17 mouse cellular contexts compared by ENCODE assay signal in genomic region chr17:71721019-71721418, GRCm38 (mm10). TPM values are rescaled to one million over a fixed set of nuclear protein-coding genes. Genes with fewer than 3 reads are reported as not detected.
DNase-seq lines count a peak whose midpoint lies in the region; ATAC-seq and TF ChIP-seq lines count a peak whose summit lies in the region.
"Had no signal": no experiment of that assay in that cellular context is flagged by ENCODE, and none has a peak within 500 bp of the region (broad histone marks: within the 10 kb centered on the region; RNA-seq: fewer than 3 reads in every experiment).

No protein-coding gene starts in this region.

- ATAC-seq in heart, embryonic 11.5 days (replicated peaks; ENCODE audit: insufficient number of reproducible peaks, low FRiP score, low TSS enrichment), result peak; percentile 82
- ATAC-seq: forebrain, embryonic 14.5 days; intestine, embryonic 15.5 days; liver, postnatal 0 days; midbrain, embryonic 13.5 days had no signal

- no peaks in the 10 kb centered on the region for H3K36me3 ChIP-seq in heart, embryonic 11.5 days (ENCODE audit: control insufficient read depth, insufficient read depth, low read length)
- H3K36me3 ChIP-seq: hindbrain, embryonic 13.5 days; intestine, embryonic 15.5 days; midbrain, embryonic 13.5 days had no signal

- H3K4me3 ChIP-seq in heart, embryonic 11.5 days (ENCODE audit: low read depth, low read length), result no peak overlapping the region
- H3K4me3 ChIP-seq in olfactory bulb, adult 2 months (ENCODE audit: insufficient read depth, low read depth, low read length), result no peak overlapping the region
- H3K4me3 ChIP-seq: hindbrain, embryonic 13.5 days; intestine, embryonic 15.5 days; midbrain, embryonic 13.5 days had no signal

- H3K9me3 ChIP-seq in heart, embryonic 11.5 days (replicated peaks; ENCODE audit: control insufficient read depth, low read length), result no peaks in the 10 kb centered on the region
- H3K9me3 ChIP-seq: hindbrain, embryonic 13.5 days; intestine, embryonic 15.5 days; midbrain, embryonic 13.5 days had no signal

- H3K27ac ChIP-seq in heart, embryonic 11.5 days (ENCODE audit: low read depth, low read length), result peak overlapping the region; percentile 95
- peak overlapping the region; percentile 69 for H3K27ac ChIP-seq in olfactory bulb, adult 2 months (ENCODE audit: insufficient read depth, low read depth, low read length)
- H3K27ac ChIP-seq: hindbrain, embryonic 13.5 days; intestine, embryonic 15.5 days; kidney, postnatal 0 days; macrophage; midbrain, embryonic 13.5 days had no signal

- H3K4me2 ChIP-seq in heart, embryonic 11.5 days, result no peak overlapping the region
- H3K4me2 ChIP-seq: hindbrain, embryonic 13.5 days; intestine, embryonic 15.5 days; midbrain, embryonic 13.5 days had no signal

- H3K27me3 ChIP-seq in heart, embryonic 11.5 days (ENCODE audit: control insufficient read depth, insufficient read depth, low read length), result no peaks in the 10 kb centered on the region
- H3K27me3 ChIP-seq: hindbrain, embryonic 13.5 days; intestine, embryonic 15.5 days; midbrain, embryonic 13.5 days had no signal

- H3K4me1 ChIP-seq in heart, embryonic 11.5 days (ENCODE audit: control insufficient read depth, insufficient read depth, low read length), result peaks cover 16% of the 10 kb centered on the region
- H3K4me1 ChIP-seq in olfactory bulb, adult 2 months (ENCODE audit: control insufficient read depth, insufficient read depth, low read length), result peaks cover 8% of the 10 kb centered on the region
- H3K4me1 ChIP-seq: hindbrain, embryonic 13.5 days; intestine, embryonic 15.5 days; midbrain, embryonic 13.5 days had no signal

- no peak overlapping the region for H3K9ac ChIP-seq in heart, embryonic 11.5 days (ENCODE audit: low read depth, low read length)
- H3K9ac ChIP-seq: hindbrain, embryonic 13.5 days; intestine, embryonic 15.5 days; liver, postnatal 0 days; midbrain, embryonic 13.5 days had no signal

- DNase-seq in adrenal gland, adult 2 months, result peak; percentile 70
- no peak for DNase-seq in adrenal gland, postnatal 4 days (ENCODE audit: low spot score in 2 of 2)
- DNase-seq in adrenal gland, postnatal 10 days, result peak; percentile 58
- DNase-seq in B cell, adult 2 months, result no peak
- DNase-seq in cerebellum, postnatal 10 days, result no peak
- no peak for DNase-seq in Muller cell, postnatal 12 days (ENCODE audit: inconsistent ontology term)
- DNase-seq: embryo, embryonic 11 days; liver, postnatal 0 days; thymus, postnatal 14 days had no signal

- TF ChIP-seq POLR2A in olfactory bulb, adult 2 months (IDR thresholded peaks at IDR 0.05; ENCODE audit: insufficient read depth, low read depth, low read length), result no peak

- TF ChIP-seq CTCF in olfactory bulb, adult 2 months (IDR thresholded peaks at IDR 0.05; ENCODE audit: insufficient read depth, low read depth, low read length), result no peak

- WGBS in heart, embryonic 11.5 days (ENCODE audit: insufficient replicate concordance), result 42% methylated on average over 3 of the region's 3 CpGs
- WGBS in olfactory bulb, adult 2 months, result 84% methylated on average over 3 of the region's 3 CpGs

RNA-seq across cellular contexts. Expression of gene Pcare, which starts 31.7 kb away (rescaled TPM):
- total RNA-seq in adrenal gland, adult 2 months (2021), result not detected
- not detected in 2 replicates for polyA plus RNA-seq in adrenal gland, adult 2 months (2012; rRNA removed)
- not detected for total RNA-seq in adrenal gland, postnatal 4 days (2021)
- total RNA-seq in adrenal gland, postnatal 10 days (2021), result not detected
- not detected in 2 replicates for polyA plus RNA-seq in heart, embryonic 11.5 days (2014; fragmentation: Nextera tagmentation; extraction: Ambion mirVana)
- polyA plus RNA-seq in olfactory bulb, adult 2 months (2012; ENCODE audit: insufficient read depth, insufficient read length, low replicate concordance, missing spikeins), result not detected in 2 replicates
- polyA plus RNA-seq: forebrain, embryonic 14.5 days; hindbrain, embryonic 13.5 days; intestine, embryonic 15.5 days; kidney, postnatal 0 days; liver, postnatal 0 days; macrophage; midbrain, embryonic 13.5 days had no signal

RNA-seq across cellular contexts. Expression of gene Clip4, which starts 47.3 kb away (rescaled TPM):
- 10 to 100 TPM; 14.1 to 28.6 TPM for total RNA-seq in adrenal gland, adult 2 months (2021)
- polyA plus RNA-seq in adrenal gland, adult 2 months (2012; rRNA removed), result 3.0 and 3.7 TPM in 2 replicates
- total RNA-seq in adrenal gland, postnatal 4 days (2021), result 10 to 100 TPM; 21.9 to 26.4 TPM
- 10 to 100 TPM; 13.9 to 24.7 TPM for total RNA-seq in adrenal gland, postnatal 10 days (2021)
- 28.6 and 30.6 TPM in 2 replicates for polyA plus RNA-seq in heart, embryonic 11.5 days (2014; fragmentation: Nextera tagmentation; extraction: Ambion mirVana)
- 371 TPM in 1 of 2 replicates, not detected in the other for polyA plus RNA-seq in olfactory bulb, adult 2 months (2012; ENCODE audit: insufficient read depth, insufficient read length, low replicate concordance, missing spikeins)
- polyA plus RNA-seq: macrophage had no signal

RNA-seq across cellular contexts. Expression of gene Togaram2, which starts 48.0 kb away (rescaled TPM):
- total RNA-seq in adrenal gland, adult 2 months (2021), result under 1 TPM in 1 of 2 experiments, not detected in 1; 0.07 TPM
- 0.08 TPM in 1 of 2 replicates, not detected in the other for polyA plus RNA-seq in adrenal gland, adult 2 months (2012; rRNA removed)
- total RNA-seq in adrenal gland, postnatal 4 days (2021), result under 1 TPM; 0.14 to 0.17 TPM
- total RNA-seq in adrenal gland, postnatal 10 days (2021), result under 1 TPM; 0.27 to 0.33 TPM
- polyA plus RNA-seq in heart, embryonic 11.5 days (2014; fragmentation: Nextera tagmentation; extraction: Ambion mirVana), result 1.9 and 3.1 TPM in 2 replicates
- polyA plus RNA-seq in olfactory bulb, adult 2 months (2012; ENCODE audit: insufficient read depth, insufficient read length, low replicate concordance, missing spikeins), result not detected in 2 replicates
- polyA plus RNA-seq: liver, postnatal 0 days; macrophage had no signal

Comparison
In these comparisons a context has a peak if more than half of its experiments do, and no peak if none do; other contexts are left out.
1. DNase-seq: peak in adrenal gland, adult 2 months (single experiment) and adrenal gland, postnatal 10 days (single experiment); none in adrenal gland, postnatal 4 days (0 of 2), B cell, adult 2 months (0 of 2), cerebellum, postnatal 10 days (0 of 2) and Muller cell, postnatal 12 days (single experiment).